Mouse (Mus musculus) intestine, embryonic 14.5 days (tissue): ENCODE measurements around the gene Rarb. TPM values are rescaled to one million over a fixed set of nuclear protein-coding genes. Genes with fewer than 3 reads are reported as not detected.

ENCODE experiments used
- ATAC-seq: fragments of 200-750 bp; cut with Nextera tagmentation; replicated peaks from 2 replicates; pipeline ENCODE4 v1.8.0; 2017; ENCODE audit warnings: low read depth, moderate number of reproducible peaks, moderate TSS enrichment, moderate library complexity; ENCODE audit not compliant: low FRiP score, low TSS enrichment
- DNase-seq: peaks from one replicate; pipeline ENCODE4 v3.0.0-alpha.2; 2018; ENCODE audit warnings: low spot score
- H3K27ac ChIP-seq: fragments of 300-500 bp; sonication (generic); 2 replicates; pipeline ENCODE4 v1.5.1; 2014; ENCODE audit warnings: low read depth, mild to moderate bottlenecking, control low read depth
- H3K27me3 ChIP-seq: fragments of 300-500 bp; sonication (generic); replicated peaks from 2 replicates; pipeline ENCODE4 v1.6.1; 2014; ENCODE audit warnings: low read length, control low read depth; ENCODE audit not compliant: control insufficient read depth, insufficient read depth
- H3K36me3 ChIP-seq: fragments of 300-500 bp; sonication (generic); 2 replicates; pipeline ENCODE4 v1.6.1; 2014; ENCODE audit warnings: low read length, control low read depth; ENCODE audit not compliant: control insufficient read depth, insufficient read depth
- H3K4me1 ChIP-seq: fragments of 300-500 bp; sonication (generic); replicated peaks from 2 replicates; pipeline ENCODE4 v1.6.1; 2014; ENCODE audit warnings: low read length, control low read depth, mixed read lengths; ENCODE audit not compliant: control insufficient read depth, insufficient read depth
- H3K4me2 ChIP-seq: fragments of 300-500 bp; sonication (generic); 2 replicates; pipeline ENCODE4 v1.6.1; 2014; ENCODE audit warnings: low read length
- H3K4me3 ChIP-seq: fragments of 300-500 bp; sonication (generic); 2 replicates; pipeline ENCODE4 v1.5.1; 2014; ENCODE audit warnings: low read depth, low read length, control low read depth, mixed read lengths
- H3K9ac ChIP-seq: fragments of 300-500 bp; sonication (generic); 2 replicates; pipeline ENCODE4 v1.6.1; 2014; ENCODE audit warnings: mild to moderate bottlenecking, low read length
- H3K9me3 ChIP-seq: fragments of 300-500 bp; sonication (generic); 2 replicates; pipeline ENCODE4 v1.6.1; 2016; ENCODE audit warnings: low read length, control low read depth; ENCODE audit not compliant: control insufficient read depth
- WGBS: fragments of 180-500 bp; shearing (Covaris S2); extraction: QIAGEN DNeasy Blood & Tissue Kit; methylation state at CpG from one replicate; pipeline ENCODE4 v1.1.7; 2014; 5-methylcytosine and 5-hydroxymethylcytosine counted together
- polyA plus RNA-seq: library from polyadenylated mRNA; unstranded; fragments of >200 nt; fragmentation: Nextera tagmentation; extraction: Ambion mirVana; gene quantifications from 2 replicates; pipeline ENCODE4 v1.2.1, GENCODE M21; 2014

Rarb gene
- polyA plus RNA-seq, 1 experiment from 2014 or later: 20.6 TPM

DNA sequence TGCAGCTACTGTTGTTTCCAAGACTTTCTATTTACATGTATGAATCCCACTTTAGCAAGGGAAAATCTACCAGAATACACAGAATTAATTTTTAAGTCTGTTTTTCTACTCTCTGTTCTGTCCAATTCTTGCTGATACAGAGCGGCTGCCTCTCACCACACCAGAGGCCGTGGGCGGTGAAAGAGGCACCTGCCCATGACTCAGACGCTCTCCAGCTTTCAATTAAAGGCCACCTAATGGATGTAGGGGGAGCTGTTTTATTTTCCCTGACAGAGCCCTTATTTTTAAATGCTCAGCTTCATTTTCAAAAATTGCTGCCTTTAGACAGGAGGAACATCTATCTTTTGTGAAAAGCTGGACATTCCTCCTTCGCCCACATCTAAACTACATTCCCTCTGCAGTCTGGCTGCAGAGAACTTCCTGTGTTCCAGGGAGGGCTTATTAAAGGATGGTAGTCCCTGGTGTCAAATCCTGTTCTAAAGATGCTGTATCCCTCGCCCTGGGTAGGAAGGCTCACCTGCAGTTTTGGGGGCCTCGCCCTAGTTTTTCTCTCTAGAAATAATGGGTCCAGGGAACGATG lies 299.3 kb downstream of the Rarb start:
- no peaks in the 10 kb centered on the region for H3K36me3 ChIP-seq
- no peaks in the 10 kb centered on the region for H3K27me3 ChIP-seq
- no peak overlapping the region for H3K27ac ChIP-seq
- DNase-seq (no peak), ATAC-seq (no peak)
- H3K4me2 ChIP-seq: no peak overlapping the region
- no peak overlapping the region for H3K4me3 ChIP-seq
- H3K9me3 ChIP-seq: no peaks in the 10 kb centered on the region
- no peak overlapping the region for H3K9ac ChIP-seq
- no peaks in the 10 kb centered on the region for H3K4me1 ChIP-seq
- 65% methylated on average over 8 of the region's 8 CpGs for WGBS

DNA sequence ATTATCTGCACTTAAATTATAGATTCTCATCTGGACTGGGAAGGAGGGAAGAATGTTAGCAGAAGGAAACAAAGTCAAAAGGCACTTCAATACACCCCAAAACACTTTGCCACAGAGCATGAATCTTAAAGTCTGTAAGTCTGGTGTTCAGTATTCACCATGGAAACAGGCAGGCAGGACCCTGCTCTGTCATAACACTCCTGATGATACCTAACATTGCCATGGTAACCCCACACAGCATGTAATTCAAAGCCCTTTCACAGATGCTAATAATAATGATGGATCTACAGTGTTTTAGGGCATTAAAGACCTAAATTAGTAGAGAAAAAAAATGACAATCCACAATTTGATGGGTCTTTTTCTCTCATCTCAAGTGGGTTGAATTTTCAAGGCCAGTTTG lies 301.0 kb downstream of the Rarb start:
- Histone ChIP-seq H3K27me3 (no peaks in the 10 kb centered on the region), H3K4me2 (no peak overlapping the region), H3K27ac (no peak overlapping the region), H3K9me3 (no peaks in the 10 kb centered on the region), H3K9ac (no peak overlapping the region), H3K4me3 (no peak overlapping the region), H3K36me3 (no peaks in the 10 kb centered on the region), H3K4me1 (no peaks in the 10 kb centered on the region)
- DNase-seq (no peak), ATAC-seq (no peak)

DNA sequence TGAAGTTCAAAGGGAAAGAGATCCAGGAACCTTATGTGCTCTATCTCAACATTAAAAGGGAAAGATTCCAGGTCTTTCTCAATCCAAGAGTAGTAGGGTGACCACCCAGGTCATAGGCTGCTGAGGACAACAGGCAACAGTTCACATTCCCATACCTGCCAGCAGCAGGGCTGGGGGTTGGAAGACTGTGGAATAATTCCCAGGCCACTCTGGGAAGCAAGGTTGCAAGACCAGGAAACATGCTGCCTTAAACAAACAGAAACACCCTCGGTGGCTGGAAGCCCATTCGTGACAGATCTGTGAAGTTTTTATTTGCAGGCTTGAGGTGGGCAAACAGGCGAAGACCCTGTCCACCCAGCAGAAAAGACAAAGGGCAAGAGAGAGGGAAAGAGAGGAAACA lies 303.2 kb downstream of the Rarb start:
- Histone ChIP-seq H3K4me3 (no peak overlapping the region), H3K4me1 (no peaks in the 10 kb centered on the region), H3K9ac (no peak overlapping the region), H3K4me2 (no peak overlapping the region), H3K27me3 (no peaks in the 10 kb centered on the region), H3K9me3 (no peaks in the 10 kb centered on the region), H3K36me3 (no peaks in the 10 kb centered on the region), H3K27ac (no peak overlapping the region)
- DNase-seq (peak; percentile 47), ATAC-seq (no peak)
- 46% methylated on average over 3 of the region's 3 CpGs for WGBS

DNA sequence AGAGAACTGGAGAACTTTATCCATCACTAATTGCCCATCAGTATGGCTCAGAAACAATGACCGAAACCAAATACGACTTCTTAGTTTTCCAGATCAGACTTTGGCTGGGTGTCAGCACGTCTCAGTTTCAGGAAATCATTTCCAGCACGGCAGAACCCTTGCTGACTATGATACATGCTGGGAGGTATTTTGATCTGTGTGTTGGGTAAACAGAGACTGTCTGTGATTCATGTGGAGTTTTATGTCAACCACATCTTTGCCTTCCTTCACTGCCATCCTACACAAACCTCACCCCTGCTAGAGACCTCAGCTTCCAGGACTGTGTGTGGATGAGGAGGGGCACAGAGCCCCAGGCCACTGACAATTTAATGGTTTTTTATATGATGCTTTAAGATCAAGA lies 308.4 kb downstream of the Rarb start:
- Histone ChIP-seq H3K4me1 (no peaks in the 10 kb centered on the region), H3K4me3 (no peak overlapping the region), H3K27ac (no peak overlapping the region), H3K27me3 (no peaks in the 10 kb centered on the region), H3K4me2 (no peak overlapping the region), H3K9me3 (no peaks in the 10 kb centered on the region), H3K9ac (no peak overlapping the region), H3K36me3 (peaks cover 16% of the 10 kb centered on the region)
- DNase-seq (peak; percentile 31), ATAC-seq (no peak)
- WGBS: 76% methylated on average over 4 of the region's 4 CpGs

DNA sequence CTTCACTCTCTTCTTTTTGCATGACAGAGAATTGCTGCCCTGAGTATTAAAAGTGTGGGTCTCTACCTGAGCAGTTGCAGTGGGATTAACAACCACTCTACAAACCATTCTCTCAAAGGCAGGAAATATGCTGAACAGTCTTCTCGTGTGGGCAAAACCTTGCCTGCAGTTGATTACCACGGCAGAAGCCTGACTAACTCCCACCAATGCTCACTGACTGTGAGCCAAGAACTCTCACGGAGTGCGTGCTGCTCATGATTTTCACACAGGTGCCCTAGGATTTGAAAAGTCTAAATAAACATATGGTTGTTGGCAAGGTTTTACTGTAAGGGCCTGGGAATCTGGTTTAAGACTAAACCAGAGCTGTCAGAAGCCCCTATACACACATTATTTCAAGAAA lies 309.1 kb downstream of the Rarb start:
- H3K36me3 ChIP-seq: peaks cover 16% of the 10 kb centered on the region
- WGBS: 75% methylated on average over 4 of the region's 4 CpGs
- ATAC-seq: no peak

DNA sequence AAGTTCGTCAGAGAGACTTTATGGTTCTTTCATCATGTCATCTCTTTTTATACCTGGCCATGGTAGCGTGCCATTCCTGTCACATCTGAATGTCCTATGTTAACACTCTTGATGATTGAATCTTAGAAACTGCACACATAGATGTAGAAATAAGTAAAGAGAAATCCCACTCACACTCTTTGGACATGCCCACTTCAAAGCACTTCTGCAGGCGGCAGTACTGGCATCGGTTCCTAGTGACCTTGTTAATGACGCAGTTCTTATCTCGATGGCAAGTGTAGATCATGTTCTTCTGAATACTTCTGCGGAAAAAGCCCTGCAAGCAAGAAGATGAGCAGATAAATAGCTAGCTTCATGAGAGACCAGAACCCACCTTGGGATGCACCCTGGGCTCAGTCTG lies 310.2 kb downstream of the Rarb start:
- DNase-seq (no peak), ATAC-seq (no peak)
- 93% methylated on average over 7 of the region's 7 CpGs for WGBS
- Histone ChIP-seq H3K27ac (no peak overlapping the region), H3K27me3 (no peaks in the 10 kb centered on the region), H3K4me3 (no peak overlapping the region), H3K9me3 (no peaks in the 10 kb centered on the region), H3K4me1 (no peaks in the 10 kb centered on the region), H3K36me3 (peaks cover 16% of the 10 kb centered on the region), H3K9ac (no peak overlapping the region), H3K4me2 (no peak overlapping the region)

More for the DNA sequence above, 309.1 kb downstream of the Rarb start:
- Histone ChIP-seq H3K27ac (no peak overlapping the region), H3K27me3 (no peaks in the 10 kb centered on the region), H3K4me2 (no peak overlapping the region), H3K9ac (no peak overlapping the region), H3K9me3 (no peaks in the 10 kb centered on the region), H3K4me3 (no peak overlapping the region), H3K4me1 (no peaks in the 10 kb centered on the region)
- peak; percentile 47 for DNase-seq

DNA sequence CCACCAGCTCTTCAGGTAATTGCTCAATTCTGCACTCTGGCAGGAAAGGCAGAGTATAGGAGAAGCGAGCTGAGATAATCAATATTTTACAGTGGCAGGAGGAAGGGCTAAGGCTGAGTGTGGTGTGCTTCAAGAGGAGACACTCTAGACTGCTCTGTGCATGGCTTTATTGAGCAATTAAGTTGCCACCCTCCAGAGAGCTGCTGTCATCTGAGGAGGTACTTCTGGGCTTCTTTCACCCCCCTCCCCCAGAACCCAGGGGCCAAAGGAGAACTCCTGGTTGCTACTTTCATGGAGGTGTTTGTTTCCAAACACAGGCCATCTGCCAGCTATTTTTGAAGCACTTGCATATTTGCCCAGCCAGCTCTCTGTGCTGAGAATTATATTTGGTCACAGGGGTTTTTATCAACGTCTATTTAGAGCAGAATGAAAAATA lies 321.7 kb downstream of the Rarb start:
- 48% methylated on average over 2 of the region's 2 CpGs for WGBS
- H3K4me3 ChIP-seq: no peak overlapping the region
- H3K9ac ChIP-seq: no peak overlapping the region
- H3K4me1 ChIP-seq: no peaks in the 10 kb centered on the region
- H3K4me2 ChIP-seq: no peak overlapping the region
- DNase-seq (no peak), ATAC-seq (no peak)
- no peaks in the 10 kb centered on the region for H3K36me3 ChIP-seq
- H3K9me3 ChIP-seq: no peaks in the 10 kb centered on the region
- no peaks in the 10 kb centered on the region for H3K27me3 ChIP-seq
- no peak overlapping the region for H3K27ac ChIP-seq

DNA sequence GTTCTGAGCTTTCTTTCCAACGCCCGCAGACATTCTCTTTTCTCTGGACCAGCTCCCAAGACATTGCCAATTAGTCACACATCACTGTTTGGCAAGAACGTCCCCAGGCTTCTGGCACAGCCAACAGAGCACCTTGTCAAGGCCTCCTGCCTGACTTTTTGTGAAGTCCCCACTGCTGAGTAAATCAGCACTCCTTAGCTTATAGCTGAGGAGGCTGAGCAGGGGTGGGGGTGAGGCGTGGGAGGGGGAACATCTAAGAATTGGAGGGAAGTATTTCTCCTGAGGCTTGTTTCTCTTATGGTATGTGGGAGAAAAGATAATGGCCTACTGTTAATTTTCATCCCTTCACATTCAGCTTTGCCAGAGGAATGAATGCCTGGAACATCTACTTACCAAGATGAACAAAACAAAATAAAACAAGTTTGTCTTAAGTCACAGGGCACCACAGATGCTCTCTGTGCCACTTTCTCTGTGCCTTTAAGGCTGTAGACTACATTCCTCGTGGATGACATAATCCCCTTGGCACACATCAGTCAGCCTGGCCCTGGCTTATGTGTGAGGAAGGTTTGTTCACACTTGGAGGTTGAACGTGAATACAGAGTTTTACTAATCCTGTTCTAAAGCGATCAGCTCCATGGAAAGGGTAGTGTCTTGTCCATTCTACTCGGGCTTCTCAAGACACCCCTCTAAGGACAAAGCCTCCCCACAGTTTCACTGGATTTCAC lies 335.1 kb downstream of the Rarb start:
- Histone ChIP-seq H3K9me3 (no peaks in the 10 kb centered on the region), H3K27ac (no peak overlapping the region), H3K9ac (no peak overlapping the region), H3K4me2 (no peak overlapping the region), H3K36me3 (no peaks in the 10 kb centered on the region), H3K4me1 (peaks cover 6% of the 10 kb centered on the region; the same call in 1 of the 2 replicates), H3K4me3 (no peak overlapping the region), H3K27me3 (no peaks in the 10 kb centered on the region)
- WGBS: 62% methylated on average over 8 of the region's 8 CpGs
- no peak for ATAC-seq
- no peak for DNase-seq

DNA sequence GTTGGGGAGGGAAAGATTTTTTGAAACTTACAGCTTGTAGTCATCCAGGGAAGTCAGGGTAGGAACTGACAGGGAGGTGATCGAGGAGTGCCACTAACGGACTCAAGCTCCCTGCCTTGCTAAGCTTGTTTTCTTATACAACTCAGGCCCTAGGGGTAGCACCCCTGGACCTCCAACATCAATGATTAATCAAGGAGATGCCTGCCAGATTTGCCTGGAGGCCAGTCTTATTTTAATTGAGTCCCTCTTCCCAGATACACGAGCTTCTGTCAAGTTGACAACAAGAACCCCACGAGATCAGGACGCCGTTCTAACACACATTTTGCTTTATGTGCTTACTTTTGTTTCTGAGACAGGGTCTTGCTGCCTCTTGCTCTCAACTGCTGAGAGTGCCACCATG lies 338.3 kb downstream of the Rarb start:
- 80% methylated on average over 6 of the region's 6 CpGs for whole genome bisulfite sequencing
- H3K9ac ChIP-seq: no peak overlapping the region

More for the DNA sequence above, 338.3 kb downstream of the Rarb start:
- ATAC-seq (no peak), DNase-seq (no peak)
- Histone ChIP-seq H3K4me2 (no peak overlapping the region), H3K9me3 (no peaks in the 10 kb centered on the region), H3K36me3 (no peaks in the 10 kb centered on the region), H3K4me1 (peaks cover 6% of the 10 kb centered on the region; the same call in 1 of the 2 replicates), H3K27ac (no peak overlapping the region), H3K27me3 (no peaks in the 10 kb centered on the region), H3K4me3 (no peak overlapping the region)
